Mouse (Mus musculus) G1E (cell line): ENCODE data around the gene Trit1.

Experiments
- CTCF ChIP-seq: IDR thresholded peaks from 2 replicates; pipeline ENCODE4 v1.5.1; 2012; ENCODE audit warnings: low read depth, low read length, inconsistent platforms, mixed read lengths
- GATA1 ChIP-seq: IDR thresholded peaks from 2 replicates; pipeline ENCODE4 v1.6.1; 2012; ENCODE audit warnings: borderline replicate concordance, low read length, inconsistent platforms, mixed read lengths

DNA sequence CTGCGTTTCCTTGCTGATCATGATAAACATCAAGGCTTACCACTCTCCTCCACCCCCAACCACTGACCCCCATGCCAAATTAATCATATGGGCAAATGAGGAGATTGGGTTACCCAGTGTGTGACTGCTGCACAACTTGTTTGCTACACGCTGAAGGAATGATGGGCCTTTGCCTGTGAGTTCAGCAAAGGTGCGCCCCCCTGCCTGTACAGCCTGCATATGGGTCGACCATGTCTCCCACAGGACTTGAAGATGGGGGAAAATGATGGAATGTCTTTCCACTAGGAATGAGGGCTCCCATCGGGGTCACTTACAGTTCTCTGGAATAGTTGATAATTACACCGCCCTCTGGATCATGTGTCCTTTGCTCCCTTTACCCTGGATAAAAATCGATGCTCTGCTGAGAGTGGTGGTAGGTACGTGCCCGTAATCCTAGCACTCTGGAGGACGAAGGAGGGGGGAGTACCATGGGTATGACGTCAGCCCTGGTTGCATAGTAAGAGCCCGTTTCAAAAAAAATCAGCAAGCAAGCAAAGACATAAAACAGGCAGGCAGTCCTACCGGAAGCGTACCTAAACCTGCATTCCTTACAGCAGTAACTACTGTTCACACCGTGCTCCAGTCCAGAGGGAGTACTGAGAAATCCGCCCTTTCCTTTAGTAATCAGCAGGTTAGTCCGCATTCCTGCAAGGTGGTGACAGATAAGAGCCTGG, 76.8 kb downstream of the Trit1 start:
- TF ChIP-seq CTCF (no peak), GATA1 (no peak)
